Mouse (Mus musculus): ENCODE results near the gene Cmss1. TPM values are rescaled to one million over a fixed set of nuclear protein-coding genes. Genes with fewer than 3 reads are reported as not detected.

Gene Cmss1
- polyA plus RNA-seq, 3 experiments from 2014 or later = 22.9 to 39.5 (median 34.8) TPM

DNA sequence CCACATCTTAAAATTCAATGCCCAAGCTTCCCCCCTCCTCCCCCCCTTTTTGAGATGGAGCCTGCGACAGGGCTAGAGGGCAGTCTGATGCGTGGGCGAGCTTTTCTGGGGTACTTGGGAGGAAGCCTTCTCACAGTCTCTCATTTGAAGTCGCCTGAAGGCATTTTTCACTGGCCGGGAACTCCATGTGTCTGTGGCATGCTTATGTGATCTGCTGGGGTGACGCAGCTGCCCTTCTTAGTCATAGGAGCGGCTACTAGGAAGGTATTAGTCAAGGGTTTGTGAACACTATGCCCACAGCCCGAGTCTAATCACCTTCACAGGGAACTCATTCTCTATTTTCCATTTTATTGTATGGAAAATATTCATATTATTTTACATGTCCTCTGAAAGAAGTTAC, 325.2 kb downstream of the Cmss1 start:
- ATAC-seq = no peak

DNA sequence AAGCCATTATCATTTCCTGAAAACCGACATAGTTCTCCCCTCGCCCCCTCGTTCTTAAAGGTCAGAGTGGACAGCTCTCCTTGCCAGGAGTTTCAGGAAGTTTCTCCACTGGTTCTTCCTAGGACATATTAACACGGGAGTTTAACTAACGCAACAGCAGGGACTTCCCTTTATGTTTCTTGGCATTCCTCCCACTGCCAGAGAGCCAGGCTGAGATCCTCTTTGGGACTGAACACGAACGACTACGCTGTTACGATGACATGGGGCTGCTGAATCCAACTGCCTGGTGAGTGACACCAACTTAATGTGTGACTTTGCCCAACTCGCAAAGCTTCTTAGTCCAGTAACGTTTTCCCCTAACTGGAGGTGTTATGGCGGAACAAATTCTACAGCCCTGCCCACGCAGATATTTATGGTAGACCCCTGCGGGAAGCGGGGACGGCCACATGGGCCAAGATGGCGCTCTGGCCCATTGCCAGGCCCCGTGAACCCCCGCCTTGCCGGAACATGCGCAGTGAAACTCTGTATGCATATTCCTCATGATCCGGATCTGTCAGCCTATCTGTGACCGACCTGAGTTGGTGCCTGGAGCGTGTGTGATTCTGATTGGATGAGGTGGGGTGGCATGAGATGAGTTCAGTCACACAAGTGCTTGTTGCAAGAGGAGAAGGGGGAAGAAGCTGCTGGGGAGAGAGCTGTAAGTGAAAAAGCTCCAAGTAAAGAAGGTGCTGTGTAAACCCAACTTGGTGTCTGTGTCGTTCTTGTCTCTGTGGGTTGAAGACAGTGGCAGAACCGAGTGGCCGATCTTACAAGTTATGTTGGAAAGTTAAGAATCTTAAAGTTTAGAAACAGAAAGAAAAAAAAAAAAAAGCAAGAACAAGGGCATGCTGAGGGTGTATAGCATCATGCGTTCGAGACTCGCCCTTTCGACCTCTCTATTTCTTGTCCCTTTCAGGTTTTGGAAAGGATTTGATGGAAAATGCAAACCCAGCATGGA, 326.1 kb downstream of the Cmss1 start:
- ATAC-seq = no peak

GRCm38 (mm10) chr16:57278976-57279626, 327.6 kb downstream of the Cmss1 start:
- no peak for ATAC-seq

- ATAC-seq = no peak
These were observed 336.9 kb downstream of the Cmss1 start for GRCm38 (mm10) chr16:57269751-57270150.

- no peak for ATAC-seq
These were observed 338.4 kb downstream of the Cmss1 start for GRCm38 (mm10) chr16:57268058-57268841.

GRCm38 (mm10) chr16:57267068-57267467, 339.6 kb downstream of the Cmss1 start:
- no peak for ATAC-seq

DNA sequence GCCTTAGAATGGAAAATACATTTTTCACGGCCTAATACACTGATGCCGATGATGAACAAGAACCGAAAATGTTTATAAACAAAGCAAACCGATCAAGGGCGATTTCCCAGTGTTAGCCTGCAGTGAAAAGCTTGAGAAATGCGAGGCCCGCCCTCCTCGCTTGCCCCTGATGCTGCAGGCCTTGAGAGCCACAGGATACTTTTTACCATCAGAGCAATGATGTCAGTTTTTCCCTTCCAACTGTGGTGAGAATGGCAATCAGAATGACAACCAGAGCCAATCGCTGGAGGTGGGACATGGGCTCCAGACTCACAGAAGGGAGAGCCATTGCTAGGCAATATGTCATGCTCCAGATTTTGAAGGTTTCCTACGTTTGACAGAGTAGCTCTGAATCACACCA, 346.5 kb downstream of the Cmss1 start:
- ATAC-seq = no peak

GRCm38 (mm10) chr16:57259356-57260083, 347.1 kb downstream of the Cmss1 start:
- no peak for ATAC-seq

Other genes with a start within 250 kb of the Cmss1 start
- under 1 TPM in 1 of 3 experiments, not detected in 2; 0.23 TPM for gene Col8a1, start 147.9 kb upstream of the Cmss1 start, polyA plus RNA-seq (2017; shearing (Covaris generic))